Mouse (Mus musculus): ENCODE data around the gene Bcl2. TPM values are rescaled to one million over a fixed set of nuclear protein-coding genes. Genes with fewer than 3 reads are reported as not detected.

Bcl2 gene
- polyA plus RNA-seq, 1 experiment from 2014 or later = 11.5 TPM

- H3K4me1 ChIP-seq = no peaks in the 10 kb centered on the region
- ATAC-seq (ENCODE audit: low FRiP score, low read depth) = no peak
Observed at GRCm38 (mm10) chr1:106684546-106684945, 29.5 kb downstream of the Bcl2 start.

DNA sequence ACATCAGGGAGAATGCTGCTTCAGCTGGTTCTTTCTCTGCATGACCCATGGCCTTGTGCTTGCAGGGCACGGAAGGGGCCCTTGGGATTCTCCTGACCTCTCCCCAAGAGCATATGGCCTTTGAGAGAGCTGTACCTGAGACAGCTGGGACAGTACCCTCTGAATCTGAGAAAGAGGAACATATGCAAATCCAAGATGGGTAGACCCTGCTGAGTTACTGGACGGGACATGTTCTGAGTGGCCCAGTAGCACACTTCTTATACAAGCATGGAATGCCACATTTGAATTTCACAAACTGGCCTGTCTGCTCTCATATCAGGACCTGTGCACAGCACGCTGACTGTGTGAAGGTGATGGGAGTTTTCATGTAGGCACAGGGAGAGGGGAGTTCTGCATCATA lies 31.2 kb downstream of the Bcl2 start:
- no peak for ATAC-seq (ENCODE audit: low FRiP score, low read depth)
- 82% methylated on average over 3 of the region's 3 CpGs for WGBS
- no peaks in the 10 kb centered on the region for H3K36me3 ChIP-seq
- no peak overlapping the region for H3K4me2 ChIP-seq (replicated peaks)
- no peaks in the 10 kb centered on the region for H3K4me1 ChIP-seq
- no peak overlapping the region for H3K4me3 ChIP-seq
- no peaks in the 10 kb centered on the region for H3K27me3 ChIP-seq (replicated peaks)
- H3K9ac ChIP-seq = no peak overlapping the region
- no peak overlapping the region for H3K27ac ChIP-seq
- H3K9me3 ChIP-seq = no peaks in the 10 kb centered on the region

More at GRCm38 (mm10) chr1:106684546-106684945, 29.5 kb downstream of the Bcl2 start:
- Histone ChIP-seq H3K4me3 (no peak overlapping the region), H3K36me3 (no peaks in the 10 kb centered on the region), H3K4me2 (replicated peaks) (no peak overlapping the region), H3K9me3 (no peaks in the 10 kb centered on the region), H3K9ac (no peak overlapping the region), H3K27me3 (replicated peaks) (no peaks in the 10 kb centered on the region), H3K27ac (no peak overlapping the region)
- 83% methylated on average over 3 of the region's 3 CpGs for WGBS

DNA sequence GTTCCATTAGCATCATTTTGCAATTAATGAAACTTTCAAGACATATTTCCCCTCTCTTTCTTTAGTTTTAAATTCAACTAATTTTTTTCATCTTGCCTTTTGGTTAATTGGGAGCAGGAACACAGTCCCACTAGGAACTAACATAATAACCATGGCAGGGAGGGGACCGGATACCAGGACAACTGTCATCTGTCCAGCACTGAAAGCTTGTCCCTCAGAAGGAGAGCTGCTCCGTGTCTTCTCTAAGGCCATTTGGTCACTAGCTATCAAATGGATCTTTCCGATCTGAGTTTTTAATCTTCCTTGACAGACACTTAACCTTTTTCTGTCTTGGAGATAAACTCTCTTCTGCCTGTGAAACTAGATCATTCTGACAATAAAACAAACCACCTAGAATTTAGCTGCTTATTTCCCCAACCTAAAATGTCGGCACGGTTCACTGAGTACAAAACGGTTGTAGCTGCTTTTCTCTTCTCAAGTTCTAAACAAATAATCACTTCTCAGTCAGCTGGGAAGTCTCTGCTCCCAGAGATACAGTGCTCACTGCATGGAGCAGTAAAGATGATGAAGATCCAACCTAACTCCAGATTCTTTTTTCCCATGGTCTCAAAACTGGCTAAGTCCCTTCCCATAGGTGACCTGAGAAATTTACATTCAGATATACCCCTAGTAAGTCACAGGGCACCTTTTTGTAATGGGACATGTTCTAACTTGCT lies 34.1 kb downstream of the Bcl2 start:
- no peaks in the 10 kb centered on the region for H3K36me3 ChIP-seq
- no peaks in the 10 kb centered on the region for H3K27me3 ChIP-seq (replicated peaks)
- H3K4me1 ChIP-seq = no peaks in the 10 kb centered on the region
- H3K4me2 ChIP-seq (replicated peaks) = no peak overlapping the region
- H3K27ac ChIP-seq = no peak overlapping the region
- no peak overlapping the region for H3K9ac ChIP-seq
- H3K4me3 ChIP-seq = no peak overlapping the region
- WGBS = 78% methylated on average over 6 of the region's 6 CpGs
- no peaks in the 10 kb centered on the region for H3K9me3 ChIP-seq
- ATAC-seq (ENCODE audit: low FRiP score, low read depth) = no peak

GRCm38 (mm10) chr1:106678060-106678478 lies 36.0 kb downstream of the Bcl2 start:
- no peak for ATAC-seq (ENCODE audit: low FRiP score, low read depth)
- no peak overlapping the region for H3K27ac ChIP-seq
- H3K9me3 ChIP-seq = no peaks in the 10 kb centered on the region
- WGBS = 80% methylated on average over 5 of the region's 5 CpGs
- H3K36me3 ChIP-seq = no peaks in the 10 kb centered on the region
- no peak overlapping the region for H3K9ac ChIP-seq
- H3K27me3 ChIP-seq (replicated peaks) = no peaks in the 10 kb centered on the region
- H3K4me2 ChIP-seq (replicated peaks) = no peak overlapping the region
- no peak overlapping the region for H3K4me3 ChIP-seq
- no peaks in the 10 kb centered on the region for H3K4me1 ChIP-seq

GRCm38 (mm10) chr1:106666140-106667088 lies 47.7 kb downstream of the Bcl2 start:
- Histone ChIP-seq H3K9ac (no peak overlapping the region), H3K27me3 (replicated peaks) (no peaks in the 10 kb centered on the region), H3K36me3 (no peaks in the 10 kb centered on the region), H3K4me1 (no peaks in the 10 kb centered on the region), H3K27ac (no peak overlapping the region), H3K4me2 (replicated peaks) (no peak overlapping the region), H3K9me3 (no peaks in the 10 kb centered on the region), H3K4me3 (no peak overlapping the region)
- no peak for ATAC-seq (ENCODE audit: low FRiP score, low read depth)
- 74% methylated on average over 8 of the region's 8 CpGs for WGBS

DNA sequence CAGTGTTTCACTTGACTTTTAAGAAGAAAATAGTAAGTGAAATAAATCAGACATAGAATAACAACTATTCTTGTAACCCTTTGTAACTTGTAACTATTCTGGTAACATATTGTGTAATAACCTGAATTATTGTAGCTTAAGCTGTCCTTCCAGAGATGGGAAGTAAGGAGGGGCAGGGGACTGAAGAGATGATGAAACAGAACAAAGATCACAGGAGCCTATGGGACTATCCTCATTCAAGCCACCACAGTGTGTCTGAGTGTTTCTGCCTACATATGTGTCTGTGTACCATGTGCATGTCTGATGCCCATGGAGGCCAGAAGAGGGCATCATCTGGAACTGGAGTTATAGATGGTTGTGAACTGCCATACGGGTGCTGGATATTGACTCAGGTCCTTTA lies 49.1 kb downstream of the Bcl2 start:
- no peaks in the 10 kb centered on the region for H3K27me3 ChIP-seq (replicated peaks)
- H3K36me3 ChIP-seq = no peaks in the 10 kb centered on the region
- no peak for ATAC-seq (ENCODE audit: low FRiP score, low read depth)
- no peak overlapping the region for H3K4me2 ChIP-seq (replicated peaks)
- H3K9me3 ChIP-seq = no peaks in the 10 kb centered on the region
- no peak overlapping the region for H3K9ac ChIP-seq
- H3K27ac ChIP-seq = no peak overlapping the region
- H3K4me1 ChIP-seq = no peaks in the 10 kb centered on the region
- H3K4me3 ChIP-seq = no peak overlapping the region
- WGBS = 90% methylated on average over 1 of the region's 1 CpGs

DNA sequence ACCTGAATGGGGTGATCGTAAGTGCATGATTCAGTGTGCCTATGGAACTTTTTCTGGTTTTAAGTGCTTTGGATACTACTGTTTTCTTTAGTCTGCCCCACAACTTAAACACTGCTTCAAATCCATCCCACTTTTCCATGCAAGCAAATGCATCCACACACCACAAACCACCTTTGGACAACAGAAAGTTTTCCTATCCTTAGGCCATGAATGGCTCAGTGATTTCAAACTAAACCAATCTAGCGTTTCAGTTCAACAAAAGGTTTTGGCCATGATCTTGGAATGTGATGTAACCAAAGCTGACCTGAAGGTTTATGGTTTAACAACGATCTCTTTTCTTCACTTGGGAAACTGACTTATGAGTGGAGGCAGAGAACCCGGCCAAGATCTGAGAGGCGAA lies 51.6 kb downstream of the Bcl2 start:
- H3K4me1 ChIP-seq = no peaks in the 10 kb centered on the region
- no peaks in the 10 kb centered on the region for H3K27me3 ChIP-seq (replicated peaks)
- H3K36me3 ChIP-seq = no peaks in the 10 kb centered on the region
- ATAC-seq (ENCODE audit: low FRiP score, low read depth) = no peak
- no peak overlapping the region for H3K27ac ChIP-seq
- no peak overlapping the region for H3K4me2 ChIP-seq (replicated peaks)
- no peak overlapping the region for H3K4me3 ChIP-seq
- H3K9ac ChIP-seq = no peak overlapping the region
- WGBS = 79% methylated on average over 5 of the region's 5 CpGs
- H3K9me3 ChIP-seq = no peaks in the 10 kb centered on the region

GRCm38 (mm10) chr1:106658293-106658847 lies 55.7 kb downstream of the Bcl2 start:
- H3K4me2 ChIP-seq (replicated peaks) = no peak overlapping the region
- H3K27ac ChIP-seq = no peak overlapping the region
- 92% methylated on average over 5 of the region's 5 CpGs for WGBS
- no peak overlapping the region for H3K4me3 ChIP-seq
- H3K27me3 ChIP-seq (replicated peaks) = no peaks in the 10 kb centered on the region
- no peak overlapping the region for H3K9ac ChIP-seq
- no peaks in the 10 kb centered on the region for H3K4me1 ChIP-seq
- H3K36me3 ChIP-seq = no peaks in the 10 kb centered on the region
- ATAC-seq (ENCODE audit: low FRiP score, low read depth) = no peak
- H3K9me3 ChIP-seq = no peaks in the 10 kb centered on the region

- Histone ChIP-seq H3K4me2 (replicated peaks) (no peak overlapping the region), H3K9ac (no peak overlapping the region), H3K4me3 (no peak overlapping the region), H3K36me3 (no peaks in the 10 kb centered on the region), H3K9me3 (no peaks in the 10 kb centered on the region), H3K27me3 (replicated peaks) (no peaks in the 10 kb centered on the region), H3K4me1 (no peaks in the 10 kb centered on the region), H3K27ac (no peak overlapping the region)
- no peak for ATAC-seq (ENCODE audit: low FRiP score, low read depth)
- WGBS = 74% methylated on average over 5 of the region's 5 CpGs
Observed at GRCm38 (mm10) chr1:106656207-106656738, 57.8 kb downstream of the Bcl2 start.

DNA sequence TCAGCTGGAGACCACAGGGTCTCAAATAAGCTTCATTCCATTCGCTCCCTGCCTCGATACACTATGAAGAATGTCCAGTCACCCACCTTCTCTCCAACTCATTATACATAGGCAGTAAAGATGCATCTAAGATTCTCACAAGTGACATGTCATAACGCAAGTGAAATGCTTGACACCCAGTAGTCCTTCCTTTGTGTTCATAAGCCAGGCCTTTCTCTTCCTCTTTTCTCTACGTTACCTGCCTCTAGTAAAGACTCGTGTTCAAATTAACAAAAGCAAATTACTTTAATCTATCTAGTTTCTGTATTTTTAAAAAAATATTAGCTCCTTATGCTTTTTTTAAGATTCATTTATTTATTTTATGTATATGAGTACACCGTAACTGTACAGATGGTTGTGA lies 59.8 kb downstream of the Bcl2 start:
- no peak for ATAC-seq (ENCODE audit: low FRiP score, low read depth)
- Histone ChIP-seq H3K4me2 (replicated peaks) (no peak overlapping the region), H3K27me3 (replicated peaks) (no peaks in the 10 kb centered on the region), H3K4me3 (no peak overlapping the region), H3K4me1 (no peaks in the 10 kb centered on the region), H3K9ac (no peak overlapping the region), H3K36me3 (no peaks in the 10 kb centered on the region), H3K9me3 (no peaks in the 10 kb centered on the region), H3K27ac (no peak overlapping the region)
- WGBS = 92% methylated on average over 6 of the region's 6 CpGs

GRCm38 (mm10) chr1:106653441-106653860 lies 60.6 kb downstream of the Bcl2 start:
- Histone ChIP-seq H3K27me3 (replicated peaks) (no peaks in the 10 kb centered on the region), H3K27ac (no peak overlapping the region), H3K4me3 (no peak overlapping the region), H3K4me2 (replicated peaks) (no peak overlapping the region), H3K9ac (no peak overlapping the region), H3K9me3 (no peaks in the 10 kb centered on the region), H3K36me3 (no peaks in the 10 kb centered on the region), H3K4me1 (no peaks in the 10 kb centered on the region)
- ATAC-seq (ENCODE audit: low FRiP score, low read depth) = no peak
- 65% methylated on average over 4 of the region's 4 CpGs for WGBS

DNA sequence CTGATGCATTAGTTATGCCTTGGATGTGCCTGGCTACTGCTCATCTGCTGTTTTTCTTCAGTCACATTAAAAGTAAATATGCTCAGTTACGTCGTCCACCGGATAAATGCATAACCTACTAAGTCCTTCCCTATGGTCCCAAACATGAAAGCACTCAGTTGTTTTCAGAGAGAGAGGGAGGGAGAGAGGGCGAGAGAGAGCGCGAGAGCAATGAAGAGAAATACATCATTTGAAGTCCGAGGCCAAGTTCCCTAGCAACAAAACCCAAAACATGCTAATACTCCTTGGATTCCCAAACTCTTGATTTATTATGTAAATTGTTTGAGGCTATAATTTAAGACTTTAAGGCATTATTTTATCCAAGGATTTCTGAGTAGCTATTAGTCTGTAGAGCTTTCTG lies 62.9 kb downstream of the Bcl2 start:
- no peak overlapping the region for H3K4me3 ChIP-seq
- WGBS = 58% methylated on average over 7 of the region's 7 CpGs
- H3K27me3 ChIP-seq (replicated peaks) = no peaks in the 10 kb centered on the region
- H3K4me1 ChIP-seq = no peaks in the 10 kb centered on the region
- no peak overlapping the region for H3K9ac ChIP-seq
- ATAC-seq (ENCODE audit: low FRiP score, low read depth) = no peak
- no peak overlapping the region for H3K27ac ChIP-seq
- no peak overlapping the region for H3K4me2 ChIP-seq (replicated peaks)
- no peaks in the 10 kb centered on the region for H3K36me3 ChIP-seq
- H3K9me3 ChIP-seq = no peaks in the 10 kb centered on the region

All from neural tube, embryonic 12.5 days (tissue).